Mouse (Mus musculus) ES-Bruce4 (cell line): ENCODE data around the gene Dst.

ENCODE experiments used
- CTCF ChIP-seq: IDR thresholded peaks from one replicate; pipeline ENCODE4 v1.8.1; 2011; ENCODE audit warnings: low read depth, low read length
- EP300 ChIP-seq: IDR thresholded peaks from 2 replicates; pipeline ENCODE4 v1.6.1; 2011; ENCODE audit warnings: low read depth, low read length; ENCODE audit not compliant: insufficient read depth
- POLR2A ChIP-seq: IDR thresholded peaks from one replicate; pipeline ENCODE4 v1.8.1; 2011; ENCODE audit warnings: low read length; ENCODE audit not compliant: insufficient read depth

- 0 out of 2 replicates have a peak, but pooled peaks have one; percentile 49 for TF ChIP-seq EP300
- no peak for TF ChIP-seq CTCF
- TF ChIP-seq POLR2A, result no peak
Measured at GRCm38 (mm10) chr1:34077422-34077790, 169.4 kb downstream of the Dst start.
